Mouse (Mus musculus) liver, adult 2 months (tissue): ENCODE results near the gene Pdpk1. TPM values are rescaled to one million over a fixed set of nuclear protein-coding genes. Genes with fewer than 3 reads are reported as not detected.

ENCODE experiments used
- DNase-seq: peaks from one replicate; pipeline ENCODE4 v3.0.0-alpha.2; 2011; ENCODE audit warnings: low read depth, low spot score; ENCODE audit errors: extremely low read depth
- H3K27ac ChIP-seq: fragments of 200-500 bp; replicated peaks from 2 replicates; pipeline ENCODE4 v1.5.1; 2012; ENCODE audit warnings: low read depth, mild to moderate bottlenecking, control low read depth, inconsistent platforms, low read length; ENCODE audit not compliant: insufficient read depth
- H3K27me3 ChIP-seq: fragments of 200-500 bp; 2 replicates; pipeline ENCODE4 v1.6.1; 2012; ENCODE audit warnings: mild to moderate bottlenecking, moderate library complexity, low read length, inconsistent platforms; ENCODE audit not compliant: control insufficient read depth, insufficient read depth
- H3K36me3 ChIP-seq: fragments of 200-500 bp; 2 replicates; pipeline ENCODE4 v1.6.1; 2012; ENCODE audit warnings: low read length, inconsistent platforms; ENCODE audit not compliant: control insufficient read depth, insufficient read depth
- H3K4me1 ChIP-seq: fragments of 200-500 bp; 2 replicates; pipeline ENCODE4 v1.6.1; 2011; ENCODE audit warnings: low read length; ENCODE audit not compliant: control insufficient read depth, insufficient read depth
- H3K4me3 ChIP-seq: fragments of 200-500 bp; 2 replicates; pipeline ENCODE4 v1.5.1; 2011; ENCODE audit warnings: low read depth, mild to moderate bottlenecking, control low read depth, low read length, moderate library complexity; ENCODE audit not compliant: insufficient read depth
- H3K79me2 ChIP-seq: fragments of 200-500 bp; 2 replicates; pipeline ENCODE4 v1.6.1; 2012; ENCODE audit warnings: inconsistent platforms, mild to moderate bottlenecking, low read length, moderate library complexity; ENCODE audit not compliant: control insufficient read depth, insufficient read depth
- H3K9ac ChIP-seq: fragments of 200-500 bp; 2 replicates; pipeline ENCODE4 v1.6.1; 2012; ENCODE audit warnings: low read depth, mild to moderate bottlenecking, control low read depth, inconsistent platforms, low read length
- CTCF ChIP-seq: fragments of 200-500 bp; IDR thresholded peaks from 2 replicates; pipeline ENCODE4 v1.5.1; 2011; ENCODE audit warnings: low read depth, low read length, control low read depth
- POLR2A ChIP-seq: fragments of 200-500 bp; IDR thresholded peaks from 2 replicates; pipeline ENCODE4 v1.6.1; 2011; ENCODE audit warnings: low read length, control low read depth; ENCODE audit not compliant: insufficient read depth; ENCODE audit errors: extremely low read depth
- WGBS: fragments of 180-500 bp; shearing (Covaris S2); methylation state at CpG from one replicate; pipeline ENCODE4 v1.1.7; 2018; 5-methylcytosine and 5-hydroxymethylcytosine counted together
- polyA plus RNA-seq: library from polyadenylated mRNA; depleted of rRNA; stranded (reverse); fragments of >200 nt; gene quantifications from 2 replicates; pipeline ENCODE4 v1.2.3, GENCODE M21; 2012; rRNA removed
- total RNA-seq: library from RNA; depleted of rRNA; stranded (reverse); fragments of >200 nt; gene quantifications from 2 replicates; pipeline ENCODE4 v1.2.3, GENCODE M21; 2014; rRNA removed

Gene Pdpk1
- 19.7 and 23.6 TPM in 2 replicates for total RNA-seq
- polyA plus RNA-seq, result 8.6 and 10.2 TPM in 2 replicates

GRCm38 (mm10) chr17:24150824-24151223, at the start of gene Pdpk1:
Gene Pdpk1 (minus strand): TSS chr17:24150924.
- H3K9ac ChIP-seq, result peak within 1 kb of the TSS; percentile 58; the same call in 1 of the 2 replicates
- DNase-seq, result no peak
- H3K4me1 ChIP-seq, result 0 out of 2 replicates have a peak, but pooled peaks cover 5% of the 10 kb centered on the region
- H3K79me2 ChIP-seq, result no peaks in the 10 kb centered on the region
- TF ChIP-seq CTCF (no peak), POLR2A (no peak)
- H3K27ac ChIP-seq, result no peak within 1 kb of the TSS
- no peak within 1 kb of the TSS for H3K4me3 ChIP-seq
- peaks cover 1% of the 10 kb centered on the region; the same call in 1 of the 2 replicates for H3K36me3 ChIP-seq
- 94% methylated on average over 2 of the region's 2 CpGs for WGBS
- H3K27me3 ChIP-seq, result no peaks in the 10 kb centered on the region

GRCm38 (mm10) chr17:24199741-24200140, 49.0 kb upstream of the Pdpk1 start:
- H3K4me1 ChIP-seq, result peaks cover 12% of the 10 kb centered on the region
- H3K27me3 ChIP-seq, result no peaks in the 10 kb centered on the region
- H3K27ac ChIP-seq, result no peak overlapping the region
- WGBS, result 80% methylated on average over 4 of the region's 4 CpGs
- DNase-seq, result no peak
- H3K79me2 ChIP-seq, result peaks cover 27% of the 10 kb centered on the region; the same call in 1 of the 2 replicates
- TF ChIP-seq CTCF, result no peak
- TF ChIP-seq POLR2A, result no peak
- H3K36me3 ChIP-seq, result no peaks in the 10 kb centered on the region
- H3K4me3 ChIP-seq, result no peak overlapping the region
- no peak overlapping the region; the same call in 1 of the 2 replicates for H3K9ac ChIP-seq

GRCm38 (mm10) chr17:24199252-24199651, 48.5 kb upstream of the Pdpk1 start:
- H3K4me3 ChIP-seq, result no peak overlapping the region
- no peaks in the 10 kb centered on the region for H3K36me3 ChIP-seq
- no peak for DNase-seq
- no peak for TF ChIP-seq POLR2A
- no peak for TF ChIP-seq CTCF
- no peak overlapping the region for H3K27ac ChIP-seq
- no peak overlapping the region for H3K9ac ChIP-seq
- 90% methylated on average over 4 of the region's 4 CpGs for WGBS
- no peaks in the 10 kb centered on the region for H3K27me3 ChIP-seq
- H3K4me1 ChIP-seq, result peaks cover 8% of the 10 kb centered on the region
- peaks cover 27% of the 10 kb centered on the region; the same call in 1 of the 2 replicates for H3K79me2 ChIP-seq

GRCm38 (mm10) chr17:24197032-24197824, 46.5 kb upstream of the Pdpk1 start:
- no peak for DNase-seq
- H3K36me3 ChIP-seq, result no peaks in the 10 kb centered on the region
- no peak overlapping the region for H3K27ac ChIP-seq
- peaks cover 14% of the 10 kb centered on the region for H3K4me1 ChIP-seq
- WGBS, result 77% methylated on average over 15 of the region's 15 CpGs
- H3K79me2 ChIP-seq, result peaks cover 21% of the 10 kb centered on the region; the same call in 1 of the 2 replicates
- TF ChIP-seq POLR2A (no peak), CTCF (no peak)
- no peak overlapping the region for H3K9ac ChIP-seq
- H3K27me3 ChIP-seq, result no peaks in the 10 kb centered on the region
- H3K4me3 ChIP-seq, result no peak overlapping the region

- Histone ChIP-seq H3K4me1 (peaks cover 14% of the 10 kb centered on the region), H3K4me3 (no peak overlapping the region), H3K79me2 (peaks cover 21% of the 10 kb centered on the region; the same call in 1 of the 2 replicates), H3K9ac (no peak overlapping the region), H3K27me3 (no peaks in the 10 kb centered on the region), H3K27ac (no peak overlapping the region), H3K36me3 (no peaks in the 10 kb centered on the region)
- DNase-seq, result peak; percentile 52
- 0 out of 2 replicates have a peak, but pooled peaks have one; percentile 10 for TF ChIP-seq CTCF
- no peak for TF ChIP-seq POLR2A
- WGBS, result 33% methylated on average over 2 of the region's 2 CpGs
Measured at GRCm38 (mm10) chr17:24195349-24195748, 44.6 kb upstream of the Pdpk1 start.
